Mouse (Mus musculus) Patski (cell line): ENCODE data around the gene Samm50. TPM values are rescaled to one million over a fixed set of nuclear protein-coding genes. Genes with fewer than 3 reads are reported as not detected.

Experiments
- ATAC-seq: fragments of 100-300 bp; one replicate; pipeline ENCODE4 v1.8.0; 2021
- CTCF ChIA-PET: fragments of 350-600 bp; sonication (Branson Sonifier 250); formaldehyde crosslinking; loops from one replicate; lab custom pipeline; 2022; ENCODE audit warnings: inconsistent platforms; lab: Charles Lee
- POLR2A ChIA-PET: fragments of 350-600 bp; sonication (Branson Sonifier 250); formaldehyde crosslinking; loops from one replicate; lab custom pipeline; 2022; ENCODE audit warnings: antibody characterized with exemption, inconsistent platforms; lab: Charles Lee
- DNase-seq: peaks from one replicate; pipeline ENCODE4 v3.0.0-alpha.2; 2011; ENCODE audit warnings: low read depth, low spot score
- H3K27me3 ChIP-seq: fragments of 371-371 bp; one replicate; pipeline ENCODE4 v1.5.1; 2021
- CTCF ChIP-seq: fragments of 100-300 bp; IDR thresholded peaks from one replicate; pipeline ENCODE4 v1.5.1; 2021
- in situ Hi-C: fragments of 300-500 bp; cut with MboI; formaldehyde crosslinking; loops from 3 replicates; pipeline ENCODE4 v1.11.1; 2018; ENCODE audit warnings: low pct_unique_long_range_greater_than_20kb, mixed read lengths
- polyA plus RNA-seq: library from polyadenylated mRNA; unstranded; gene quantifications from one replicate; pipeline ENCODE4 v1.2.3, GENCODE M21; 2021

The Samm50 gene
- polyA plus RNA-seq, 1 experiment from 2014 or later, result 151 TPM

- in situ Hi-C loops, result no loop called here
- DNase-seq (no peak), ATAC-seq (no peak)
- no peak for TF ChIP-seq CTCF
- H3K27me3 ChIP-seq, result no peaks in the 10 kb centered on the region
- ChIA-PET POLR2A (interaction anchor here (0.5 kb wide), 1 partner anchor 773 kb away, joined by 3 read pairs; no protein-coding TSS in a partner anchor), CTCF (interaction anchor here (2.1 to 6.4 kb wide), 3 partner anchors 9 to 402 kb away, joined by 8 to 73 read pairs (median 22); no protein-coding TSS in a partner anchor)
These were observed 18.9 kb downstream of the Samm50 start for GRCm38 (mm10) chr15:84210941-84211340.

GRCm38 (mm10) chr15:84211564-84211963 is 19.5 kb downstream of the Samm50 start:
- TF ChIP-seq CTCF, result no peak
- no peak for ATAC-seq
- ChIA-PET POLR2A (interaction anchor here (2.0 kb wide), 1 partner anchor 12 kb away, joined by 5 read pairs; no protein-coding TSS in a partner anchor), CTCF (interaction anchor here (1.1 to 6.4 kb wide), 12 partner anchors 10 to 421 kb away, joined by 3 to 73 read pairs (median 6); partner anchors contain the start of gene Samm50)
- in situ Hi-C loops, result no loop called here
- no peak for DNase-seq
- no peaks in the 10 kb centered on the region for H3K27me3 ChIP-seq

GRCm38 (mm10) chr15:84212031-84212755 is 20.2 kb downstream of the Samm50 start:
- TF ChIP-seq CTCF, result no peak
- CTCF ChIA-PET, result interaction anchor here (0.7 to 6.4 kb wide), 20 partner anchors 10 to 420 kb away, joined by 3 to 73 read pairs (median 6); partner anchors contain the start of gene Samm50
- no peaks in the 10 kb centered on the region for H3K27me3 ChIP-seq
- no peak for DNase-seq
- in situ Hi-C loops, result no loop called here
- peak; percentile 40 for ATAC-seq
- POLR2A ChIA-PET, result interaction anchor here (0.7 to 2.0 kb wide), 2 partner anchors 11 to 12 kb away, joined by 3 to 5 read pairs; no protein-coding TSS in a partner anchor

- POLR2A ChIA-PET, result interaction anchor here (0.7 to 2.0 kb wide), 2 partner anchors 11 to 12 kb away, joined by 3 to 5 read pairs; no protein-coding TSS in a partner anchor
- DNase-seq, result no peak
These were observed 20.7 kb downstream of the Samm50 start for GRCm38 (mm10) chr15:84212756-84213105.

GRCm38 (mm10) chr15:84213162-84213739 is 21.2 kb downstream of the Samm50 start:
- ChIA-PET CTCF (interaction anchor here (0.8 to 6.4 kb wide), 10 partner anchors 9 to 419 kb away, joined by 3 to 73 read pairs (median 7); no protein-coding TSS in a partner anchor), POLR2A (interaction anchor here (0.7 to 2.0 kb wide), 2 partner anchors 10 to 13 kb away, joined by 3 to 5 read pairs; no protein-coding TSS in a partner anchor)
- TF ChIP-seq CTCF, result no peak
- in situ Hi-C loops, result no loop called here
- DNase-seq (no peak), ATAC-seq (no peak)
- H3K27me3 ChIP-seq, result no peaks in the 10 kb centered on the region

More at GRCm38 (mm10) chr15:84212756-84213105, 20.7 kb downstream of the Samm50 start:
- CTCF ChIA-PET, result interaction anchor here (0.7 to 6.4 kb wide), 21 partner anchors 10 to 420 kb away, joined by 3 to 73 read pairs (median 6); partner anchors contain the start of gene Samm50
- ATAC-seq, result no peak
- H3K27me3 ChIP-seq, result no peaks in the 10 kb centered on the region
- no peak for TF ChIP-seq CTCF
- in situ Hi-C loops, result no loop called here

GRCm38 (mm10) chr15:84214476-84214875 is 22.4 kb downstream of the Samm50 start:
- no peak for TF ChIP-seq CTCF
- H3K27me3 ChIP-seq, result no peaks in the 10 kb centered on the region
- no peak for DNase-seq
- no peak for ATAC-seq
- ChIA-PET CTCF (interaction anchor here (0.9 to 6.4 kb wide), 4 partner anchors 8 to 70 kb away, joined by 3 to 73 read pairs (median 4); no protein-coding TSS in a partner anchor), POLR2A (interaction anchor here (0.8 kb wide), 2 partner anchors 15 to 31 kb away, joined by 3 to 4 read pairs; no protein-coding TSS in a partner anchor)
- in situ Hi-C loops, result no loop called here

GRCm38 (mm10) chr15:84215273-84215672 is 23.2 kb downstream of the Samm50 start:
- POLR2A ChIA-PET, result interaction anchor here (0.8 kb wide), 1 partner anchor 14 kb away, joined by 3 read pairs; no protein-coding TSS in a partner anchor
- in situ Hi-C loops, result loop anchor here (5.0 kb wide), 1 partner anchor 397 kb away; no protein-coding TSS in a partner anchor

GRCm38 (mm10) chr15:84216026-84216425 is 24.0 kb downstream of the Samm50 start:
- H3K27me3 ChIP-seq, result no peaks in the 10 kb centered on the region
- DNase-seq, result no peak
- ATAC-seq, result no peak
- POLR2A ChIA-PET, result interaction anchor here (0.6 kb wide), 1 partner anchor 1438 kb away, joined by 3 read pairs; no protein-coding TSS in a partner anchor
- no peak for TF ChIP-seq CTCF
- CTCF ChIA-PET, result interaction anchor here (1.0 to 1.5 kb wide), 2 partner anchors 12 to 23 kb away, joined by 3 read pairs; no protein-coding TSS in a partner anchor
- in situ Hi-C loops, result loop anchor here (5.0 kb wide), 1 partner anchor 396 kb away; no protein-coding TSS in a partner anchor

More at GRCm38 (mm10) chr15:84215273-84215672, 23.2 kb downstream of the Samm50 start:
- CTCF ChIA-PET, result interaction anchor here (1.6 to 6.4 kb wide), 2 partner anchors 7 to 20 kb away, joined by 3 to 73 read pairs; no protein-coding TSS in a partner anchor
- ATAC-seq, result no peak
- DNase-seq, result no peak
- TF ChIP-seq CTCF, result no peak
- no peaks in the 10 kb centered on the region for H3K27me3 ChIP-seq

DNA sequence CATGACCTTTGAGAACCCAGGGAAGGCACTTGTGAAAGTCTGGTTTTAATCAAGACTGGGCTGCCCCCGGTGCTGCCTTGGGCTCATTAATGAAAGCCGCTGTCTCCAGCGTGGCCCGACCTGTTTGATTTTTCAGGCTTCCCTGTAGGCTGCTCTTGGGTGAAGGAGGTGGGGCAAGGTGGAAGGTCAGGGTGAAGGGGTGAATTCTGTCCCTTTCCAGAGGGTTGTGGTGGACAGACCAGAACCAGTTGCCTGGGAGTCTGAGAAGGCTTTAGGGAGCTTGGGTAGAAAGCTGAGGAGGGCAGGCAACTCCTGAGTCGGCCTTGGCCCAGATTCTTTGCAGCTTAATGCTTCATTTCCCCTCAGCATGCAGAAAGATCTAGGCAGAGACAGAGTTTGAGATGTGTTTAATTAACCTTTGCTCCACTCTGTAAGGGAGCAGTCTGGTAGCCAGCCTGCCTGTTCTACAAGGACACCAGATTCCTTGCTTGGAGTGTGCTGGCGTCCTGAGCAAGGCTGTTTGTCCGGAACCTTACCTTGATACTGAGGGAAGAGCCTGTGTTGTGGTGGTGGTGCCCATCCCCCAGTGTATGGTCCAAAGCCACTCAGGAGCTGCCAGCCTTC is 24.5 kb downstream of the Samm50 start:
- no peaks in the 10 kb centered on the region for H3K27me3 ChIP-seq
- in situ Hi-C loops, result loop anchor here (5.0 kb wide), 1 partner anchor 396 kb away; no protein-coding TSS in a partner anchor
- ChIA-PET POLR2A (interaction anchor here (0.6 to 1.1 kb wide), 2 partner anchors 25 to 1437 kb away, joined by 3 to 5 read pairs; partner anchors contain the start of gene Samm50), CTCF (interaction anchor here (1.0 to 1.5 kb wide), 2 partner anchors 12 to 23 kb away, joined by 3 read pairs; no protein-coding TSS in a partner anchor)
- no peak for TF ChIP-seq CTCF
- DNase-seq (no peak), ATAC-seq (peak; percentile 29)
